Mouse (Mus musculus): ENCODE measurements around the gene Usp12.

Usp12 gene

DNA sequence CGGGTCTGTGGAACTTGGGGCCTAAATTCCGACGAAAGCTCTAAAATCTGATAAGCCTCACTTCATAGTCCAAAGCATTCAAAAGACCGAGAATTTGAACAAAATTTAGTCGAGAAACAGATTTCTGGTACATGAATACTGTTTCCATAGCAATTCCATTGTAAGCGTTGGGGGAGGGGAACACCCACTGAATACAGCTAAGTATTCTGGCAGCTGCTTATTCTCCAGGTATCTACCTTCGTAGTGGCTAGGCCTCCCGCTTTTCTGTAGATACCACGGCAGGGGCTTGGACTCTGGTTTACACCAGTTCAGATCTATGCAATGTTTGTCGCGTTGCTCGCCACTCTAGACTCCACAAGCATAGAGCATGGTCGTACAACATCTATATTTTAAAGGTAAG is 922 bp upstream of the Usp12 start:
- DNase-seq (ENCODE audit: low spot score): no peak

DNA sequence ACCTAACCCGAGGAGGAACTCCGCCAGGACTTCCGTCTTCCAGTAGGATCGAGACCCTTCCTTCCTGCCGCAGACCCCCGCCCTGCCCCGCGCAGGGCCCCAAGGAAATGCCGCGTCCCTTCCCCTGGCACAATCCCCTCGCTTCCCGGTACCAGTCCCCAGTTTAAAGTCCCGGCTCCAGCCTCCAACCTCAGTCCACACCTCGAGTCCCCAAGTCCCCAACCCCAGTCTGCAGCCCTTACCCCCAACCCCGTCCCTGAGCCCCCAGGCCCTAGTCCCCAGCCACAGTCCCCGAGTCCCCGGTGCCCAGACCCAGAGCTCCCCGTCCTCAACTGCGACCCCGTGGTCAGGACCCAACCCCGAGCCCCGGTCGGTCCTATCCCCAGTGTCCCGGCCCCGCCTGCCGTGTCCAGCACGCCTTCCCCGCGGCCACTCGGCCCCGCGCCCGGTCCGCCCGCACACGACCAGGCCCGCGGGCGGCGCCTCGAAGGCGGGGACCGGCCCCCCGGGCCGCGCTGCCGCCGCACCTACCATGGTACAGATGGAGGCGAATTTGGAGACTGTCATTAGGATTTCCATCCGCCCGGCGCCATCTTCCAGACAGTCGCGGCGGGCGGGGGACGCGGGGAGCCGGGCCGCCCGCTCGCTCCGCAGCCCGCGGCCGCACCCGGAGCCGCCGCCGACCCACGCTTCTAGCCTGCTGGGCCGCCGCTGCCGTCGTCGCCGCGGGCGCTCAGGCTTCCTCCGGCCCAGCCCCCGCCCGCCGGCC is 538 bp downstream of the Usp12 start:
- DNase-seq (ENCODE audit: low spot score): peak; percentile 55

DNA sequence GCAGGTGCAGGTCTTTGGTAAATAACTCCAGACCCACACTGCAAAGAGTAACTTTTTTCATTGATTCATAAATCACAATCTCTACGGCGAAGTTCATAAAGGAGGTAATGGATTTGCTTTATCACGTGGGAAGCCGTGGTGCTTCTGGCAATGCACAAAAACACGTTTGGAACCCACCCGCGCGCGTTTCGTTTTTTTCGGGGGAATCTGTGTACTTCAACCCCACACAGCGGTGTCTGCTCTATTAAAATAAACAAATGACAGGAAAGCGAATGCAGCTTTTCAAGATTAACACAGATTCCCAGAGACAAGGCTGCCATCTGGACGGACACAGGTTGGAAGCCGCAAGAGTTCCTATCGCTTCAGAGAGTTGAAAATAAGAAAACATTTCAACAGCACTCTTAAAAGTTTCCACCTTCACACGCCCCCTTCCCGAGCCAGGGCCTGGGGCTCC is 1.1 kb downstream of the Usp12 start:
- DNase-seq (ENCODE audit: low spot score): no peak

DNA sequence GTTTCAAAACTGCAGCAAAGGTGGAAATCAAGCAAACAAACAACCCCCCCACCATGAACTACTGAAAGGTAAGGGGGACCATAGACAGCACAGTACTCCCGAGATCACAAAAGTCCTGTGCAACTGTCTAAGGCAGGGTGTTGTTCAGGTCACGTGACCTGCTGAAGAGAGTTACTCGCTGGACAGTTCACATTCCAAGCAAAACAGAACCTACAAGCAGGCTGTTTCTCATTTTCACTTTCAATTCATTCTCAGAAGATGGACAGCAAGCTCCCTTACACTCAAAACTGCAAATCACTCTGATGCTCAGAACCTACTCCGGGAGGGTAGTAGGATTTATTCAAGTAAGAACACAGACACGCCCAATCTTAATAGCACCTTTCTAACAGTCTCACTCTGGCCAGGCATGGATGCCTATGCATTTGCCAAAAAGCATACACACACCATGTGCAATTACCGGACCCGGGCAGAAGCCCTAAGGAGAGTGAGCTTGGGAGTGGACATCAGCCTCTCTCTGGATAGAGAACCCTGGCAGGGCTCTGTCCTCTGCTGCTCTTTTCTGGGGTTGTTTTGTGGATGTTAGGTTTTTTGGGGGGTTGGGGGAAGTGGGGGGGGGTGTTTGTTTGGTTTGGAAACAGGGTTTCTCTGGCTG is 2.5 kb downstream of the Usp12 start:
- DNase-seq (ENCODE audit: low spot score): no peak

DNA sequence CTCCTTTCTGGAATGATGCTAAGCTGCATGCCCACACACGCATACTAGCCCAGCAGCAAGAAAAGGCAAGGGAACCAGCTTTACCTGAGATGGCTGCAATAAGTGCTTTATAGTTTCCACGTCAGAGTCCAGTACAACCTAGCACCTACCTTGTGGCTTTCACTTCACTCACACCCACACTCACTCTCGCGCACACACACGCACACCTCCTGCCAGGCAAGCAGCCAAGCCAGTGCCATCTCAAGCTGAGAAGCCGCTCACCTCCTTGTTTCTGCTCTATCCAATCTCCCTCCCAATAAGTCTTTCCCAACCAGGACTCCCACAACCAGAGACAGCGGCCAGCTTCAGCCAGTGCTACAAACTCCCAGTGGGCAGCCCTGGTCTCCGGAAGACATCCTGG is 3.9 kb downstream of the Usp12 start:
- DNase-seq (ENCODE audit: low spot score): no peak

DNA sequence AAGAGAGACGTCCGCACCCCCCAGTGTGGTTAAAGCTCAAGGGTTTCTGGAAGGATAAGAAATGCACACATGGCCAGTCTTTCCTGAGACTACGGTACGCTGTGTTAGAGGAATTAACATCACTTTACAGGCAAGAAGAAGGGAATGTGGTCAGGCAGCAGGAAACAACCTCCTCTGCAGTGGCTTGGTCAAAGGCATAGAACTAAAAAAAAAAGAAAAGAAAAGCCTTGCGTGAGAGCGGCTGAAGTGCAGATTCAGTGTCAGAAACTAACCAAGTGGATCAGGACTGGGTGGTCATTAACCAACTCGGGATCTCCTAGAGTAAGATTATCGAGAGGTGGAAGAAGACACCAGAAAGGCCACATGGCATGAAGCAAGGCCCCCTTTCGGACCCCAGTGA is 5.4 kb downstream of the Usp12 start:
- DNase-seq (ENCODE audit: low spot score): no peak

DNA sequence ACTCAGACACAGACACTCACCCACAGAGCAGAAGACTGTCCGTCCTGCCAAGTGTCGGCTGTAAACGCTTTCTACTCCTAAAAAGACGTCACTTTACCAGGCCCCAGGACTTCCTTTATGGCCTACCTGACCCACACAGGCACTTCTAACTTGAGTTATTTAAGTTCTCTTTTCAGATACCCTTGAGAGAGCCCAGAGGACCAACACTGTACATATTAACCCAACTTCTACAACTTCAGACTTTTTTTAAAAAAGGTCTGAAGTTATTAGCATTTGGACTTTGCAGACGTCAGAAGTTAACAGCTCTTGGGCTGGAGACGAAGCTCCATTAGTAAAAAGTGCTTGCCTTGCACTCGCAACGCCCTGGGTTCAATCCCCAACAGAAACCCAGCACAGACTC is 8.7 kb downstream of the Usp12 start:
- no peak for DNase-seq (ENCODE audit: low spot score)

DNA sequence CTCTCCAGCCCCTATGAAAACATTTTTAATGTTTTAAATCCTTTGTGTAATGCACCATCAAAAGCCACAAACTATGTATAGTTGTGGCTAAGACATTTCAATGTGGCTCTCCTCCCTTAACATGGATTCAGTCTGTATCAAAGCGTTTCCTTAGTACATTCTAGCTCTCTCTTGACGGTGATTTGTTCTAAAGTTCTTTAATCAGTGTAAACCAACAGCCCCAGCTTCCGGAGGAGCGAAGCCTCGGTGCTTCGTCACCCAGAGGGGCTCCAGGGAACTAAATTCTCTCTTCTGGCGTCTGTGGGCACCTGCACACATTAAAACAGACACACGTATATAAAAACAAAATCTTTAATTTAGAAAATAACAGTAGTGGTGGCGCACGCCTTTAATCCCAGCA is 10.9 kb downstream of the Usp12 start:
- DNase-seq (ENCODE audit: low spot score): no peak

DNA sequence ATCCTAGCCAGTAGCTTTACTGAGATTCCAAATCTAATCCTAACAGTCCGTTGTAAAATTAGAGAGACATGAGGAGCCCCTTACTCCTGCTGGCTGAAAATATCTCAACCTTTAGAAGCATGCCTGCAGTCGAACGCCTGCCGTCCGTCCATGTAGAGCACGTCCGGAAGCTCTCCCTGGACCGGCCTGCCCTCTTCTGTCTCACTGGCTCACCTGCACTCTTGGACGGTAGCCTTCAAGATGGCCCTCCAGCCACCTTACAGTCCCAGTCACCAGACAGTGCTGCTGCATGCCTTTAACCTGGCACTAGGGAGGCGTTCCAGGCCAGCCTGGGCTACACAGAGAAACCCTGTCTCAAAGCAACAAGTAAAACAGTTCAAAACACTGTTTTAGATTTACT is 11.5 kb downstream of the Usp12 start:
- DNase-seq (ENCODE audit: low spot score): no peak

DNA sequence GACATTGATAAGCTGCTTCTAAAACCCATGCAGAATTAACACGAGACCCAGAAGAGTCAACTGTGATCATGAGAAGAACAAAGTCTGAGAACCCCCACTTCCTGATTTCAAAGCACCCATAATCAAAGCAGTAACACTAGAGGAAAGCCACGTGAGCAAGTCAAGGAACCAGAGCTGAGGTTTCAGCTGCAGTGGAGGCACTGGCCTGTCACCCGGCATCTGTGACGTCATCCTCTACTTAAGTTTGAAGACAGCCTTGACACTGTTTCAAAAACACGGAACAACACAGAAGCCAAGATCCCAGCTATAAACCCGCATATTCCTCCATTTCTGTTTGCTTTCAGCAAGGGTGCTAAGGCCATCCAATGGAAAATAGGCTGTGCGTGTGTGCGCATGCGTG is 13.1 kb downstream of the Usp12 start:
- no peak for DNase-seq (ENCODE audit: low spot score)

DNA sequence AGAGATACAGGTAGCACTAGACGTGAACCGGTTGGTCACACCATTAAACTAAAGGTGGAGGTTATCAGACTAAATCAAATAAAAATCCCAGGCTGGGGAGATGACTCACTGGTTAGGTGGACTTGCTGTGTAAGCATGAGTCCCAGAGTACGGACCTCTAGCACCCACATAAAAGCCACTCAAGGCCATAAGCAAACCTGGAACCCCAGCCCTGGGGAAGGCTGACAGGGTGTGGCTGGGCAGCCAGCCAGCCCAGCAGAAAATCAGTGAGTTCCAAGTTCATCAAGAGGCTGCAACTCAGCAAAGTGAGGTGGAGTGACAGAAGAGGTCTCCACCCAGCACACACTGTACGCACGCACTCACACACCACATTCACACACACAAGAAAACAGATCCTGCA is 14.9 kb downstream of the Usp12 start:
- peak; percentile 62 for DNase-seq (ENCODE audit: low spot score)

DNA sequence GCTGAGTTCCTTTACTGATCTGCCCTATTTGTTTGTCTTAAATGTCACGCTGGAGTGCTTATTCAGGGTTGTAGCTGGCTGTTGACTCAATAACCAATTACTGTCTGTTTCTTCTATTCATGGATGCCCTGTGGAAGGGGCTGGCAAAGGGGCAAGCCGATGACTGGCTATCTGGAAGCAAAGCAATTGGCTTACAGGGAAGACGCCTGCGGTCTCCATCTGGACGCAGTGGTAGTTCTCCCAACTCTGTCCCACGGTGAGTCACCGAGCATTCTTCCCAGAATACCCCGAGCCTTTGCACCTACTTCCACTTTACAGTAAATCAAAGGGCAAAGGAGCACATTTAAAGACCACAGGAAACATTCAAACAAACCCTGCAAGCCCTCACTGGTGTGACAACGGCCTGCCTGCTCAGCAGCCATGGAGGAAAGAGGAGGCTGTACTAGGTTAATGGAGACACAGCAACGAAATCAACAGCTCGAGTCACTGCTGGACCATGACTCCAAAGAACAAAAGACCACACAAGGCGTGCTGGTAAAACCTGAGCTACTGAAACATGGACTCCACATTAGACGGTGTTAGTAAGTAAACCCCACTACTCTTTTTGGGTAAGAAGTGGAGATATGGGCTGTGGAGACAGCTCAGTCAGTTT is 17.7 kb downstream of the Usp12 start:
- DNase-seq (ENCODE audit: low spot score): no peak

DNA sequence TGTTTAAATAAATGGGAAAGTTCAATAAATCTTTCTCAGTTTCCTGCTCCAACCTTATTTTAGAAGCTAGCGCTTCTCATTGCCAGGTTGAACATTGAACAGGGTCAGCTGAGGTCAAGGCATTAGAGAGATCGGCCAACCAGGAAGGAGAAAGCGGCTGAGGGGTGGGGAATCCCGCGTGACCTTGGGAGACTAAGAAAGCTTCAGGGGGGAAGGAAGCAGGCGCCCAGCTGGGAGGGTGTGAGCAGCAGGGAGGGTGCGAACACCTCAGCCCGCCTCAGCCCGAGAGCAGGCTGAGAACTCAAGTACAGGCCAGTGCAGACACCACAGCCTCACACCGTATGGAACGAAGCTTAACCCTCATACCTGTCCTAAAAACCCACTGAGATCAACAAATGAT is 22.8 kb downstream of the Usp12 start:
- peak; percentile 85 for DNase-seq (ENCODE audit: low spot score)

DNA sequence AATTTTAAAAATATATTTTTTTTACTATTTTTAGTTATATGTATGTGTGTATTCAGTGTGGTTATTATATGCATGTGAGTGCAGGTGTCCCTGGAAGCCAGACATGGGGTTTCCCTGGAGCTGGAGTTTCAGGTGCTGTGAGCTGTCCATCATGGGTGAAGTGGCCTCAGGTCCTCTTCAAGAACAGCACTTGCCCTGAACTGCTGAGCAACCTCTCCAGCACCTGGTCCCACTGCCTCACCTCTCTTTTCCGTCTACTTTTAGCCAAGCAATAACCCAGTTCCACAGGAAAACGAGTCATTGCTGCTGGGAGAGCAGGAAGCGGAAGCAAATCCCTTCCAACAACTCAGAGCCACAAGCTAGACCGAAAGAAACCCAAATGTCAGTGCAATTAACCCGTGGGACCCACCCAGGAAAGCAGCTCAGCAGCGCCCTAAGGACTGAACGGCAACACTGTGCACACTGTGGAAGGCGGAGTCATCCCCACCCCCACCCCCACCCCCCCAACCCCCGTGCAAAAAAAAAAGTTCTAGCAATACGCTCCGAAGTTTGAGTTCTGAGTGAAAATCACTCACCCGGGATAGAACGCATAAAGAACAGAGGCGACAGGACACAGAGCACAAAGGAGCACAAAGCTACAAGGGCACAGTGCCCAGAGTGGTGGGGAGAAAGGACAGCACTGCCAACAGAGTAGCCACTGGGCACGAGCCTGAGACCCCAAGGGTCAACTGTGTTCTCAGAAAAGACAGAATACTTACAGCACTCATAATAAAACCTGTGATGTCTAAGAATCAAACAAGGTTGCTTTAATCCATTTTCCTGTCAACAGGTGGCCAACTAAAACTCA is 24.6 kb downstream of the Usp12 start:
- DNase-seq (ENCODE audit: low spot score): no peak

DNA sequence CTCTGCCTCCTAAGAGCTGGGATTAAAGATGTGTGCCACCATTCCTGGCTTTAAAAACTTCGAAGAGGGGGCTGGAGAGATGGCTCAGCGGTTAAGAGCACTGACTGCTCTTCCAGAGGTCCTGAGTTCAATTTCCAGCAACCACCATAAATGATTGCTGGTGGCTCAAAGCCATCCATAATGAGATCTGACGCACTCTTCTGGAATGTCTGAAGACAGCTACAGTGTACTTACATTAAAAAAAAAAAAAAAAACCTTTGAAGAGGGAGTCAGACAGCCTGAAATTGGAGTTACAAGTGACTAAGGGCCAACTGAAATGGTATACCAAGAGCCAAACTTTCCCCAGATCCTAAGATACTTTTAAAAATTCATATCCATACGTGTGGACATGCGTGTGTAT is 29.0 kb downstream of the Usp12 start:
- DNase-seq (ENCODE audit: low spot score): no peak

DNA sequence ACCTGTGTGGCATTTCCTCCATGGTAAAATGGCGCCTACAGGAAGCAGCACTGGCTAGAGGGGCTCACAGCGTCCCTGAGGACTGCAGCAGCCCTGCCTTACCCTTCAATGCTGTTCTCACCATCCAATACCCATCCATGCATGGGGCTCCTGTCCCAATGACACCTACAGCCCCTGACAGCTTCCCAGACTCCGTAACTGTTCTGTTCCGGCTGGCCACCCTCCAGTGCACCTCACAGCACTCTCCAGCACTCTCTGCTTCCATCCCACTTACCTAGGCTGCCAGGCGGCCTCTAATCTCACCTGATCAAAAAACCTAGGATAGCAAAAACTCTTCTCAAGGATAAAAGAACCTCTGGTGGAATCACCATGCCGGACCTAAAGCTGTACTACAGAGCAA is 35.6 kb downstream of the Usp12 start:
- no peak for DNase-seq (ENCODE audit: low spot score)

DNA sequence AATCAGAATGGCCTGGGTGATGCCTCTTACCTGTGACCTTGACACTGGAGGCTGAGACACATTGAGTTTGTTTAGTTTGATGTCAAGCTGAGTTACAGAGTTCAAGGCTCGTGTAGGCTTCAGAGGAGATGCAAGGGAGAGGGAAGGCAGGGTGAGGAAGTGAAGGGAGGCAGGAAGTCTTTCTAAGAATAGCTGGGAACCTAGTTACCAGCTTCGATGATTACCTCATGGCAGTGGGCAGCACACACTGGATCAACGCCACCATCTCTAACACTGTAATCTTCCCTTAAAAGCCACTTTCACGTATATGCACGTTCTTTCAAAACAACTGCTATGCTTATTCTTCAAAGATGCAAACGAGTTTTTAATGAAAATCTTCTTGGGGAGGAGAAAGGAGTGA is 36.9 kb downstream of the Usp12 start:
- no peak for DNase-seq (ENCODE audit: low spot score)

DNA sequence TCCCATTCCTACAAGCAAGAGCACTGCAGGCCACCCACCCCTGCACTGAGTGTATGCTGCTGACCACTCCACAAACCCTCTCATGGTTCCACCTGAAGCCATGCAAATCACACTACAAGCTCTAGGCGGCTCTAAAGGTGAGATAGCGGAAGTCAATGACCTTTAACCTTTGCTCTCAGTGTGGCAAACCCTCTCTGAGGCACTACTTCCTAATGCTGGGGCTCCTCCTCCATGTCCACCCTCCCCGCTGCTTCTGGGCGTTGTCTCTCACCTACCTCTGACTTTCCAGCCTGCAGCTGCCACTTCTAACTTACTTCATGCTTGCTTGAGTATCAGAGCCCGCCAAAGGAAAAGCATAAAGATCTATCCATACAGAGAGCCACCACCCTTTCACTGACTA is 37.5 kb downstream of the Usp12 start:
- DNase-seq (ENCODE audit: low spot score): peak; percentile 80

DNA sequence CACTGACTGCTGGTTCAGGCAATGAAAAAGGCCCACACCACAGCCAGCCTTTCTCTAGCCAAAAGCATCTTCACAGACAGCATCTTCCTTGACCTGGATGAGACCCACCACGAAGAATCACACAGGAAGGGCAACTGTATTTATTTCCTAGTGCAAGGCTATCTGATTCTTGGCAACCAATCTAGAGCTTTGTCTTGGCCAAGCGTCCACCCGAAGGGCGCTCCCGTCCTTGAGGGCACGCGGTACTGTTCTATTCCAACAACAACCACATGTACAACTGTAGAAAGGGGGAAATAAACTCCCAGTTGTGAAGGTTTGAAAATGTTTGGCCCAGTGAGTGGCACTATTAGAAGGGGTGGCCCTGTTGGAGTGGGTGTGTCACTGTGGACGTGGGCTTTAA is 41.6 kb downstream of the Usp12 start:
- DNase-seq (ENCODE audit: low spot score): no peak

DNA sequence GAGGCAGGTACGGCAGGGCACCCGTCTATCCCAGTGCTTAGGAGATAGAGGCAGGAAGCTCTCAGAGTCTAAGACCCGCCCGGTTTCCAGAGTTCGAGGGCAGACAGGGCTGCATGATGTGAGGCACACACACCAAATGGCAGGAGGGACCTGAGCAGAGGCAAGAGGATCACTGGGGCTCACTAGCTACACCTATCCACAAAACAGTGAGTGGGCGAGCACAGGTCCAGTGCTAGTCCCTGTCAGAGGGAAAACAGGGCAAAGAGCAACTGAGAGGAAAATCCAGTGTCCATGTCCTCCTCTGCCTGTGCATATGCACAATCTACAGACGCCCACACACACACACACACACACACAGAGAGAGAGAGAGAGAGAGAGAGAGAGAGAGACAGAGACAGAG is 43.8 kb downstream of the Usp12 start:
- DNase-seq (ENCODE audit: low spot score): no peak

DNA sequence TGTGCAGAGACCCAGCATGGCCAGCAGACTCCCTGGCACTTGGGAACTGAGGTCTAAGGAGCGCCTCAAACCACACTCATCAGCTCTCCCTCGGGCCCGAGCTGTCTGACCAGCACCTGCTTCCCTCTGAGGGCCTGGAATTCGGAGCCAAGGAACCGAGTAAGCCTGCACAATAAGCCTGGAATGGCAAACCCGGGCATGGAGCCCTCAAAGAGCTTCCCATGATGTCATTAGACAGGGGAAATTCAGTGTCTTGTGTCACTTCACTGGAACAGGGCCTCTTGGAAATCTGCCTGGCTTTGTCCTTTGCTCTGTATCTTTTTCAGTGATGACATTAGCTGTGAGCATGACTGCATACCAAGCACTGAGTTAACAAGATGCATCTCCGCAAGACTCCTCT is 44.5 kb downstream of the Usp12 start:
- DNase-seq (ENCODE audit: low spot score): no peak

DNA sequence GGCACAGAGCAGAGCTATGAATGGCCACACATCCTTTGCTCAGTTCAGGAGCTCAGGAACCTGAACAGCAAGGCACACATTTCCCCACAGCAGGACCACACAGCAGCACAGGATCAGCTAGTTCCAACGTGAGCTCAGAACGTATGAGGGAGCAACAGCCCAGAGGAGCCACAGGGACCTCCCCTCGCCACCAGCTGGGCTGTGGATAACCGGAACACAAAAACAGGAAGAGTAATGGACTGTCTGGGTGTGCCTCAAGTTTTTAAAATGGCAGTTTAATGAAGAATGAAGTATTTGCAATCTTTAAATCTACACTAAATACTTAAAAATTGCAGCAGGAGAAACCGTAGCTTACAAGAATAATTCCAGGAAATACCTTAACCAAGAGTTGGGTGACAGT is 44.9 kb downstream of the Usp12 start:
- no peak for DNase-seq (ENCODE audit: low spot score)

Measured in yolk sac, embryonic 10.5 days (tissue).